ENCODE assay signal across 8 mouse cellular contexts in the genomic region with DNA sequence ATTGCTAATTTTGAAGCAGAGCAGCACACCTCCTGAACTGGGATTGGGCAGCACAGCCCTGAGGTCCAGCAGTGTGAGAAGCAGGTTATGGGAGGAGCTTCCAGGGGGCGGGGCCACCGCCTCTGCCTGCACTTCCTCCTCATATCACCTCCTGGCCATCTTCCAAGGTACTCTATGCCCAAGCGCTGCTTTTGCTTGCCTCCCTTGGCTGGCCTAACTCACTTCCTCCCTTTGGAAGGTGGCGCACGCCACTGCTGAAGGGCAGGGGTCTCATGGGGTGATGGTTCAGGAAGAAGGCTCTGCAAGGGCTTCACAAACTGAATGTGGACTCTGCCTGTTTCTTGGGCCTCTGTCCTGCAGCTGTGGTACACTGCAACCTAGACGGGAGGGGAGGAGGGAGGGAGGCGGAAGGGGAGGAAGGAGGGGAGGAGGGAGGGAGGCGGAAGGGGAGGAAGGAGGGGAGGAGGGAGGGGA. TPM values are rescaled to one million over a fixed set of nuclear protein-coding genes. Genes with fewer than 3 reads are reported as not detected.
A peak's percentile ranks its signal among the peaks of the same experiment; 100 is the strongest.
DNase-seq lines count a peak whose midpoint lies in the region; ATAC-seq and TF ChIP-seq lines count a peak whose summit lies in the region.
"Had no signal": no experiment of that assay in that cellular context is flagged by ENCODE, and none has a peak within 500 bp of the region (broad histone marks: within the 10 kb centered on the region; RNA-seq: fewer than 3 reads in every experiment).

No protein-coding gene starts in this region.

- no peak overlapping the region for H3K27ac ChIP-seq in limb, embryonic 13.5 days
- no peak overlapping the region for H3K27ac ChIP-seq in midbrain, embryonic 14.5 days (replicated peaks; ENCODE audit: low read depth, low read length)

- H3K9me3 ChIP-seq in G1E (replicated peaks) = no peaks in the 10 kb centered on the region
- H3K9me3 ChIP-seq in limb, embryonic 13.5 days = no peaks in the 10 kb centered on the region
- H3K9me3 ChIP-seq in midbrain, embryonic 14.5 days (ENCODE audit: control insufficient read depth, low read length) = no peaks in the 10 kb centered on the region

- H3K4me1 ChIP-seq in G1E (ENCODE audit: insufficient read depth, low read depth, low read length) = peaks cover 4% of the 10 kb centered on the region
- peaks cover 16% of the 10 kb centered on the region for H3K4me1 ChIP-seq in limb, embryonic 13.5 days
- peaks cover 13% of the 10 kb centered on the region for H3K4me1 ChIP-seq in midbrain, embryonic 14.5 days (ENCODE audit: control insufficient read depth, insufficient read depth, low read length)

- 8% methylated on average over 5 of the region's 8 CpGs for WGBS in limb, embryonic 13.5 days
- WGBS in midbrain, embryonic 14.5 days = 18% methylated on average over 5 of the region's 8 CpGs

- no peak overlapping the region for H3K4me3 ChIP-seq in G1E (ENCODE audit: low read depth, low read length)
- peak overlapping the region; percentile 17 for H3K4me3 ChIP-seq in limb, embryonic 13.5 days
- no peak overlapping the region; the same call in 1 of the 2 replicates for H3K4me3 ChIP-seq in midbrain, embryonic 14.5 days (replicated peaks; ENCODE audit: low read depth, low read length)

- H3K4me2 ChIP-seq in limb, embryonic 13.5 days (replicated peaks) = peak overlapping the region; percentile 37; the same call in 1 of the 2 replicates
- peak overlapping the region; percentile 84 for H3K4me2 ChIP-seq in midbrain, embryonic 14.5 days (ENCODE audit: low read length)

- no peak for DNase-seq in G1E (ENCODE audit: low spot score)
- DNase-seq in c-Kit-positive CD71-positive TER-119-positive erythroid progenitor cells, embryonic 14.5 days (ENCODE audit: low spot score) = peak; percentile 22
- DNase-seq in midbrain, embryonic 14.5 days = peak; percentile 39
- no peak for DNase-seq in cerebellum, adult 9-11 months

- H3K36me3 ChIP-seq in G1E (replicated peaks) = no peaks in the 10 kb centered on the region
- H3K36me3 ChIP-seq in limb, embryonic 13.5 days = no peaks in the 10 kb centered on the region
- H3K36me3 ChIP-seq in midbrain, embryonic 14.5 days (ENCODE audit: control insufficient read depth, insufficient read depth, low read length) = no peaks in the 10 kb centered on the region

- TF ChIP-seq CTCF in G1E (IDR thresholded peaks at IDR 0.05; ENCODE audit: low read depth, low read length) = no peak

- peak; percentile 28; the same call in 1 of the 2 replicates for ATAC-seq in G1E (ENCODE audit: extremely low read depth, insufficient number of reproducible peaks, low FRiP score, poor library complexity, severe bottlenecking)
- peak; percentile 54 to 78 for ATAC-seq in hematopoietic stem cell, adult 5-6 weeks (replicated peaks in 1 of 2; ENCODE audit: insufficient read depth in 1 of 2, low FRiP score in 2 of 2, low TSS enrichment in 1 of 2, low read depth in 1 of 2, poor library complexity in 2 of 2, severe bottlenecking in 2 of 2)
- no peak for ATAC-seq in limb, embryonic 13.5 days (ENCODE audit: low FRiP score, low read depth)
- no peak for ATAC-seq in midbrain, embryonic 14.5 days (ENCODE audit: low FRiP score, low TSS enrichment)
- ATAC-seq in cerebellum, adult (ENCODE audit: insufficient number of reproducible peaks, low FRiP score, low TSS enrichment) = no peak

- H3K27me3 ChIP-seq in G1E (ENCODE audit: insufficient read depth, low read length) = peaks cover 4% of the 10 kb centered on the region; the same call in 1 of the 2 replicates
- peaks cover 71% of the 10 kb centered on the region for H3K27me3 ChIP-seq in limb, embryonic 13.5 days
- H3K27me3 ChIP-seq in midbrain, embryonic 14.5 days (ENCODE audit: control insufficient read depth, insufficient read depth, low read length) = no peaks in the 10 kb centered on the region

- no peak overlapping the region for H3K9ac ChIP-seq in limb, embryonic 13.5 days
- H3K9ac ChIP-seq in midbrain, embryonic 14.5 days (replicated peaks; ENCODE audit: low read length) = no peak overlapping the region

RNA-seq across cellular contexts. Expression of a gene that starts 1.4 kb away (rescaled TPM):
- total RNA-seq in G1E (2014; fragmentation: Nextera tagmentation) (not detected in 2 replicates), G1E (2017) (0.16 TPM in 1 of 2 replicates, not detected in the other)
- polyA plus RNA-seq in G1E (2012) = not detected in 2 replicates
- total RNA-seq in hematopoietic stem cell, adult 5-6 weeks (2017) = not detected in 2 replicates
- polyA plus RNA-seq in limb, embryonic 13.5 days (2015; fragmentation: Nextera tagmentation; extraction: Ambion mirVana) = 0.31 and 0.75 TPM in 2 replicates
- 8.4 and 10.8 TPM in 2 replicates for polyA plus RNA-seq in midbrain, embryonic 14.5 days (2014; fragmentation: Nextera tagmentation; extraction: Ambion mirVana)
- polyA plus RNA-seq: testis, adult 2 months had no signal

RNA-seq across cellular contexts. Expression of a gene that starts 21.0 kb away (rescaled TPM):
- total RNA-seq in G1E (2014; fragmentation: Nextera tagmentation) (not detected in 2 replicates), G1E (2017) (0.06 and 0.11 TPM in 2 replicates)
- not detected in 2 replicates for polyA plus RNA-seq in G1E (2012)
- 0.25 TPM in 1 of 2 replicates, not detected in the other for total RNA-seq in hematopoietic stem cell, adult 5-6 weeks (2017)
- polyA plus RNA-seq in limb, embryonic 13.5 days (2015; fragmentation: Nextera tagmentation; extraction: Ambion mirVana) = 10.0 and 10.4 TPM in 2 replicates
- 11.7 and 15.7 TPM in 2 replicates for polyA plus RNA-seq in midbrain, embryonic 14.5 days (2014; fragmentation: Nextera tagmentation; extraction: Ambion mirVana)

RNA-seq across cellular contexts. Expression of a gene that starts 33.1 kb away (rescaled TPM):
- total RNA-seq in G1E (2014; fragmentation: Nextera tagmentation) = not detected in 2 replicates
- 0.05 TPM in 1 of 2 replicates, not detected in the other for total RNA-seq in G1E (2017)
- not detected in 2 replicates for polyA plus RNA-seq in G1E (2012)
- not detected in 2 replicates for total RNA-seq in hematopoietic stem cell, adult 5-6 weeks (2017)
- polyA plus RNA-seq in limb, embryonic 13.5 days (2015; fragmentation: Nextera tagmentation; extraction: Ambion mirVana) = 0.05 TPM in 1 of 2 replicates, not detected in the other
- 0.08 TPM in 1 of 2 replicates, not detected in the other for polyA plus RNA-seq in midbrain, embryonic 14.5 days (2014; fragmentation: Nextera tagmentation; extraction: Ambion mirVana)

RNA-seq across cellular contexts. Expression of a gene that starts 40.8 kb away (rescaled TPM):
- total RNA-seq in G1E (2014; fragmentation: Nextera tagmentation) = 22.6 and 38.3 TPM in 2 replicates
- total RNA-seq in G1E (2017) = 17.7 and 18.8 TPM in 2 replicates
- polyA plus RNA-seq in G1E (2012) = 8.1 and 15.1 TPM in 2 replicates
- total RNA-seq in hematopoietic stem cell, adult 5-6 weeks (2017) = 24.3 and 27.3 TPM in 2 replicates
- polyA plus RNA-seq in limb, embryonic 13.5 days (2015; fragmentation: Nextera tagmentation; extraction: Ambion mirVana) = 83.0 and 86.4 TPM in 2 replicates
- polyA plus RNA-seq in midbrain, embryonic 14.5 days (2014; fragmentation: Nextera tagmentation; extraction: Ambion mirVana) = 92.3 and 109 TPM in 2 replicates

Comparison
In these comparisons a context has a peak if more than half of its experiments do, and no peak if none do; other contexts are left out.
1. ATAC-seq: peak in G1E (single experiment) and hematopoietic stem cell, adult 5-6 weeks (2 of 2); none in limb, embryonic 13.5 days (single experiment), midbrain, embryonic 14.5 days (single experiment) and cerebellum, adult (single experiment).
2. DNase-seq: peak in c-Kit-positive CD71-positive TER-119-positive erythroid progenitor cells, embryonic 14.5 days (single experiment) and midbrain, embryonic 14.5 days (single experiment); none in G1E (single experiment) and cerebellum, adult 9-11 months (single experiment).
3. RNA of a gene that starts 21.0 kb away (polyA plus RNA-seq): 11.7 to 15.7 TPM in midbrain, embryonic 14.5 days and 10.0 to 10.4 TPM in limb, embryonic 13.5 days; not detected in G1E; every median in the first group is over 10 times any median in the second.